Mouse (Mus musculus): Measurements from ENCODE around the gene Macrod2. TPM values are rescaled to one million over a fixed set of nuclear protein-coding genes. Genes with fewer than 3 reads are reported as not detected.
A peak's percentile ranks its signal among the peaks of the same experiment; 100 is the strongest.

Macrod2 gene
- polyA plus RNA-seq, 1 experiment from 2014 or later, result 75.4 TPM

DNA sequence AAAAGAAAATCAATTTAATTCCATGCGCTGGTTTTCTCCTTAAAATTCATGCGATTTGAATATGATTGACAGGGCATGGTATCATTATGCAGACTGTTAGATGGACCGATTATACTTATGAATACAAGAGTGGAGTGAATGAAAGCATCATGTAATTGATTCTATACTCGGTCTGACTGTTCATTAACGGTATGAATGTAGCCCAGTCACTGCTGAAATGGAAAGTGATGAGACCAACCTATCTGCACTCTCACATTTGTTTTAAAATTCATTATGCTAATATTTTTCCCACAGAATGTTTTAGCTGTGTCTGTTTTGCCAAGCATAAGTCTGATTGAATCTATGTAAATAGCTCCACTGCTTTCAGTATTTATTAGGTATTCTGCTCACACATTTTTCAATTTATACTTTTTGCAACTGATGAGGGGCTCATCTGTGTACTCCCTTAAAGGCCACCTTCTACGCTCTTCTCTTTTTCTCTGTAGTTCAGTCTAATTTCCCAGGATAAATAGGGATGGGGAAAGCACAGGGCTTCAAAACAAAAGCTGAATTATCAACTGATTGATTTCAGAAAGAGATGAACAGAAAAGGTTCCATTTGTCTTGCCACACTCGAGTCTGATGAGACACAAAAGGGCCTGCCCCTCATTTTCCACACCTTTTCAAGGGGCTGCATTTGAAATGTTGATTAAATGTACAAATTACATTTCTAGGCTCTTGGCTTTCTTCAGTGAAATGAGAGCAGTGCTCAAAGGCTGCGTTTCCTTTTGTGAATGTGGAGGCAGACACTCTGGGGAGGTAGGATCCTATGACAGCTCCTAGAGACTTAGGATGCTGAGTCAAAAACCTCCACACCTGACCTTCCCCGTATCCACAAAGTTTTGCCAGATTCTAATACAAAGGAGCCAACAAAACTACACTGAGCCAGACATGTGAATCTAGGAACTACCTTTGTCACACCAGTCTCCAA, 1113.1 kb downstream of the Macrod2 start:
- peak; percentile 89 for ATAC-seq
- Histone ChIP-seq H3K9me3 (no peaks in the 10 kb centered on the region), H3K27ac (peak overlapping the region; percentile 19; the same call in 1 of the 2 replicates), H3K4me3 (replicated peaks) (no peak overlapping the region), H3K9ac (replicated peaks) (no peak overlapping the region), H3K4me2 (replicated peaks) (no peak overlapping the region), H3K36me3 (no peaks in the 10 kb centered on the region), H3K4me1 (replicated peaks) (peaks cover 15% of the 10 kb centered on the region), H3K27me3 (no peaks in the 10 kb centered on the region)
- 46% methylated on average over 9 of the region's 9 CpGs for WGBS

DNA sequence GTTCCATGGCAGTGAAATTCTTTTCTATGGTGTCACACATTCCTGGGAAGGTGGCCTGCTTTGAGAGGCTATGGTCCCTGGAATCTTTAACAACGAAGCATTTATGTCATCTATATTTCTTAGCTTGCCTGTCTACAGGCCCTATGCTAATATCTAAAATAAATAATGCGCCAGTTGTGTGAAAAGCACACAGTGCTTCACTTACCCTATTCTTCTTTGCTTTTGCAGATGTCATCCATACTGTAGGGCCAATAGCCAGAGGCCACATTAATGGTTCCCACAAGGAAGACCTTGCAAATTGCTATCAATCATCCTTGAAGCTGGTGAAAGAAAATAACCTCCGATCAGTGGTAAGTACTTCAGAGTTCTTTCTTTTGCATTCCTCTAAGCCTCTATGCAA, 1119.9 kb downstream of the Macrod2 start:
- Histone ChIP-seq H3K36me3 (no peaks in the 10 kb centered on the region), H3K4me1 (replicated peaks) (0 out of 2 replicates have a peak, but pooled peaks cover 3% of the 10 kb centered on the region), H3K9ac (replicated peaks) (no peak overlapping the region), H3K27me3 (no peaks in the 10 kb centered on the region), H3K9me3 (no peaks in the 10 kb centered on the region), H3K27ac (no peak overlapping the region), H3K4me2 (replicated peaks) (no peak overlapping the region), H3K4me3 (replicated peaks) (no peak overlapping the region)
- ATAC-seq, result no peak
- WGBS, result 71% methylated on average over 3 of the region's 3 CpGs

DNA sequence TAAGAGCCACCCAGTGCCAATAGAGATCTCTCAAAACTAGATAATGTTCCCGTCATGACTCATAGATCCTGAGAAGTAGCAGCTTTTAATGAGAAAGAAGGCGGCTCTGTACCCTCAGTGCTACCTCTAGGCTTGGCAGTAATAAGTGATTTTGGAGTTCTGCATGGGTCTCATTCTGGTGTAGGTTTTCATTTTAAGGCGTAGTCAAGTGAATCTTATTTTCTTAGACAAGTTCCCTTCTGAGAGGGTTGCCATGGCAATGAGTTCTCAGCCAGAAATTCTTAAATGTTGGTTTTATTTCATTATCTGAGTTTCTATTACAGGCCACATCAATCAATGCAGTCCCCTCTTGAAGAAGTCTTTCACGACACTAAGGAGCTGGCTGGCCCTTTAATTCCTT, 1127.0 kb downstream of the Macrod2 start:
- 63% methylated on average over 4 of the region's 4 CpGs for WGBS
- no peak for ATAC-seq
- no peaks in the 10 kb centered on the region for H3K4me1 ChIP-seq (replicated peaks)

DNA sequence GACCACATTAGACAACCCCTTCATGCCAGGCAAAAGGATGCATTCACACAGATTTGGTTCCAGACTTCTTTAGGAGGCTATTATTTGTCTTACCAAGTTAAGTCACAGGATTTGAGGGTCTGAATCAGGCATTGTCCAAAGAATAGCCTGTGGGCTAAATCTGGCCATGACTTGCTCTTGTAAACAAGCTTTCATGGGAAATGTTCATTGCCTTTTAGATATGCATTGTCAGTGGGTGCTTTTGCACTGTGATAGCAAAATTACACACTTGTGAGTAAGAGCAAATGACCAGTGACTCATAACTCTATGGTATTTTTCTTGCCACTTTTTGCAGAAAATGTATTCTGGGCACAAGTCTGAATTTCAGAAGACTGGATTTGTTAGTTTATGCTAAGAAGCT, 1150.8 kb downstream of the Macrod2 start:
- no peak overlapping the region for H3K4me2 ChIP-seq (replicated peaks)
- H3K27me3 ChIP-seq, result no peaks in the 10 kb centered on the region
- no peak for ATAC-seq
- H3K9ac ChIP-seq (replicated peaks), result no peak overlapping the region
- no peaks in the 10 kb centered on the region for H3K36me3 ChIP-seq
- H3K9me3 ChIP-seq, result no peaks in the 10 kb centered on the region
- H3K4me1 ChIP-seq (replicated peaks), result no peaks in the 10 kb centered on the region
- H3K27ac ChIP-seq, result no peak overlapping the region
- no peak overlapping the region for H3K4me3 ChIP-seq (replicated peaks)

More for the DNA sequence above, 1127.0 kb downstream of the Macrod2 start:
- Histone ChIP-seq H3K9ac (replicated peaks) (no peak overlapping the region), H3K36me3 (no peaks in the 10 kb centered on the region), H3K27ac (no peak overlapping the region), H3K4me3 (replicated peaks) (no peak overlapping the region), H3K27me3 (no peaks in the 10 kb centered on the region), H3K9me3 (no peaks in the 10 kb centered on the region), H3K4me2 (replicated peaks) (no peak overlapping the region)

DNA sequence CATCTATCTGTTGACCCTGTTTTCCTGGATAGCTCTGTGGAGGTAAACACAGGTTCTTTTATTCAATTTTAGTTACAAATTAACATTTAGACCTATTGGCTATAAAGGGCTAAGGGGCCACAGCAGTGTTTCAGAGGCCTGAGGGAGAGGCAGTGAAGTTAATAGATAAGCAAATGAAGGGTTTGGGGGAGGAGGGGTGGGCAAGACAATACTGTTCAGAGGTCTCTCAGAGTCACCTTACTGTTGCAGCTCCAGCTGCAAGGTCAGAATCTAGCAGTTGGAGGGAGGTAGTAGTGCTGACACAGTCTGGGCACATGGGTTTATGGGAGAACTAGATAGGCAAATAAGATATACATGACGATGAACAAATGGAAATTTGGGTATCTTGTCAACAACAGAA, 1156.6 kb downstream of the Macrod2 start:
- ATAC-seq, result no peak
- no peaks in the 10 kb centered on the region for H3K9me3 ChIP-seq

DNA sequence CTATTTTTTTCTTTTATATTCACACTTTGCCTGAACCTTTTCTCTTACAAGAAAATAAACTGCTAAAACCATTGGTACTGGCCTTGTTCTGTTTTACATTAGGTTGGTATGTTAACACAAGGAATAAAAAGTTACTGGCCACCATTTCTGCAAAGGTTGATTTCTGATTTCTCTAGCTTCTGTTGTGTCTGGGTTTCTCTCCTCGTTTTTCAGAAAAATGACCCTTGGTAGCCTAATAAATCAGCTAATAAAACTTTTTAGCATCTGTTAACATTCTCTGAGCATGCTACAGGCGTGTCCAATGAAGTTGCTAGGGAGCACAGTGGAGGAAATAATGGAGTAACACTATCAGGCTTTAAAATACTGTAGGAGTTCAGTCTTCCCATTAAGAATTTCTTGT, 1161.6 kb downstream of the Macrod2 start:
- H3K27ac ChIP-seq, result no peak overlapping the region
- WGBS, result 85% methylated on average over 2 of the region's 2 CpGs
- no peaks in the 10 kb centered on the region for H3K9me3 ChIP-seq
- no peaks in the 10 kb centered on the region for H3K36me3 ChIP-seq
- no peak overlapping the region for H3K4me3 ChIP-seq (replicated peaks)
- ATAC-seq, result no peak
- no peak overlapping the region for H3K4me2 ChIP-seq (replicated peaks)
- H3K27me3 ChIP-seq, result no peaks in the 10 kb centered on the region
- no peaks in the 10 kb centered on the region for H3K4me1 ChIP-seq (replicated peaks)
- H3K9ac ChIP-seq (replicated peaks), result no peak overlapping the region

More for the DNA sequence above, 1156.6 kb downstream of the Macrod2 start:
- Histone ChIP-seq H3K4me2 (replicated peaks) (no peak overlapping the region), H3K36me3 (no peaks in the 10 kb centered on the region), H3K27me3 (no peaks in the 10 kb centered on the region), H3K4me3 (replicated peaks) (no peak overlapping the region), H3K4me1 (replicated peaks) (no peaks in the 10 kb centered on the region), H3K27ac (no peak overlapping the region), H3K9ac (replicated peaks) (no peak overlapping the region)
- 95% methylated on average over 1 of the region's 1 CpGs for WGBS

DNA sequence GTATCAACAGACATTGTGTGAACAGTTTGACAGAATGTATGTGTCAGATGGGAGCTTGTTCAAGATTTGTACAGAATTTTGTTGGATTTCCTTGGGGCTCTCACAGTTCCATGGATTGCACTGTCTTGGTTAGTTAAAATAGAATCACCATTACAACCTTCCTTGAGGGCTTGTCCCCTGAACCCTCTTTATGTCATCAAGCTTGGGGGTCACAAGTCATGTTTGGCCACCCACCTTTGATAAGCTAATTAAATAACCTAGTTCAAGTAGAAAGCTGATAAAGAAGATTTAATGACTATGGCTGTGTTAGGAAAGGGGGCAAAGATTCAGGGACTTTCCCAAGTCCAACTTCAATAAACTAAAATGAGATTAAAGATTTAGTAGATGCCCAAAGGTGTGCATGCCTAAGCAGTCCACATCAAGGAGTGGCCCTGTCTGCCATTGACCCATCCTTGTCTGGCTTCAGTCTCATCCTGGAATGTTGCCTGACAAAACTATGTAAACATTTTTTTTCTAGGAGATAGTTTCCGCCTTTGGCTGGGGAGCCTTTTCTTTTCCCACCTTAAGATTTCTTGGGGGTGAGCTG, 1163.2 kb downstream of the Macrod2 start:
- H3K9ac ChIP-seq (replicated peaks), result no peak overlapping the region
- no peak overlapping the region for H3K27ac ChIP-seq
- no peaks in the 10 kb centered on the region for H3K27me3 ChIP-seq
- H3K36me3 ChIP-seq, result no peaks in the 10 kb centered on the region
- H3K4me2 ChIP-seq (replicated peaks), result no peak overlapping the region
- 95% methylated on average over 1 of the region's 1 CpGs for WGBS
- ATAC-seq, result no peak
- H3K4me1 ChIP-seq (replicated peaks), result no peaks in the 10 kb centered on the region
- H3K4me3 ChIP-seq (replicated peaks), result no peak overlapping the region
- no peaks in the 10 kb centered on the region for H3K9me3 ChIP-seq

DNA sequence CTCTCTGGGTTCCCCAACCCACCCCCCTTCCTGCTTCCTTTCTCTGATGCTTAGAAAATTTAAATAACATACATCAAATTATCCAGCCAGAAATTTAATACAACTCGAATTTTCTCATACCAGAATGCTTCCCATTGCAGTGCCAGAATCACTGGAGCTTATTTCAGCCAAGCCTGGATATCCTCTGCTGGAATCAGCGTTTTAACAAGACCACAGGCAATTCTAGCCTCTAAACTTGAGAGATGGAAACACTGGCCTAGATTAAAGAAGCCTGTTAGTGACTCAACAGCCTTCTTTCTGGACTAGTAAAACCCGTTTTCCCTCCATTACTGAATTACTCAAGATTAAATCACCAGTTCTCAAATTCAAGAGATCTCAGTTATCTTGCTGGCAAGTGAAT, 1170.9 kb downstream of the Macrod2 start:
- Histone ChIP-seq H3K27me3 (no peaks in the 10 kb centered on the region), H3K4me1 (replicated peaks) (no peaks in the 10 kb centered on the region), H3K9me3 (no peaks in the 10 kb centered on the region), H3K4me3 (replicated peaks) (no peak overlapping the region), H3K9ac (replicated peaks) (no peak overlapping the region), H3K36me3 (no peaks in the 10 kb centered on the region), H3K4me2 (replicated peaks) (no peak overlapping the region), H3K27ac (no peak overlapping the region)
- 66% methylated on average over 3 of the region's 3 CpGs for WGBS
- ATAC-seq, result no peak

DNA sequence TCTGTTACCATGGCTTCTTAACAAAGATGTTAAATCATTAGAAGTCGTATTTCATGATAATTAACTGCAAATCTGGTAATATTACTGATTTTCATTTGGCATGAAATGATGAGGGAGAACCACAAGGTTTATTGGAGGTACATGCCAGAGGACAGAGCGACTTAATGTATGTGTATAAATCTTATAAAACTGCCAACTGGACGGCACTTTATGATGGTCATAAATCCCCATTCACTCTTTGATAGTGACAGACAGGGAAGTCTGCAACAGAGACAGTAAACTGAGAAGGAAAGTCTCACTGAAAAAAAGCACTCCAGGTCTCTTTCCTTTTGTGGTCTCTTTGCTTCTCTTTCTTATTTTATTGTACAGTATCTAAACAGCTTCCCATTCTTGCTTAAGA, 1176.3 kb downstream of the Macrod2 start:
- 78% methylated on average over 3 of the region's 3 CpGs for WGBS
- Histone ChIP-seq H3K4me2 (replicated peaks) (no peak overlapping the region), H3K27me3 (no peaks in the 10 kb centered on the region), H3K4me3 (replicated peaks) (no peak overlapping the region), H3K9me3 (no peaks in the 10 kb centered on the region), H3K27ac (no peak overlapping the region), H3K4me1 (replicated peaks) (no peaks in the 10 kb centered on the region), H3K36me3 (no peaks in the 10 kb centered on the region), H3K9ac (replicated peaks) (no peak overlapping the region)
- ATAC-seq, result no peak

DNA sequence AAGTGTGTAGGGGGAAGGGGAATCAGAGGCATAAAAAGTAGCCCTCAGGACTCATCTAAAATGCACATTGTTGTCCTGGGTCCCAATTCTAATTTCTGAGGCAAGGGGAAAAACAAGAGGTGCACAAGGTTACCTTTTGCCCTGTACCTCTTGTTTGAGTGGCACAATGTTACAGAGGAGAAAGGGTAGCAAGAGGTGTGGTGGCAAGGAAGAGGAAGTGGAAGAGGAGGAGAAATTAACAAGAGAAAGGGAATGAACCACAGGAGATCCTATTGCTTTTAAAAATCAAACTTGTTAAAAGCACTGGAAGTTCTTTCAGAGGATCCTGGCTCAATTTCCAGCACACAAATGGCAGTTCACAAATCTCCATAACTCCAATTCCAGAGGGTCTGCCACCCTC, 1183.1 kb downstream of the Macrod2 start:
- no peak overlapping the region for H3K4me2 ChIP-seq (replicated peaks)
- ATAC-seq, result no peak
- H3K27ac ChIP-seq, result no peak overlapping the region
- no peak overlapping the region for H3K9ac ChIP-seq (replicated peaks)
- H3K36me3 ChIP-seq, result no peaks in the 10 kb centered on the region
- H3K9me3 ChIP-seq, result no peaks in the 10 kb centered on the region
- H3K27me3 ChIP-seq, result no peaks in the 10 kb centered on the region
- H3K4me1 ChIP-seq (replicated peaks), result peaks cover 5% of the 10 kb centered on the region
- H3K4me3 ChIP-seq (replicated peaks), result no peak overlapping the region

DNA sequence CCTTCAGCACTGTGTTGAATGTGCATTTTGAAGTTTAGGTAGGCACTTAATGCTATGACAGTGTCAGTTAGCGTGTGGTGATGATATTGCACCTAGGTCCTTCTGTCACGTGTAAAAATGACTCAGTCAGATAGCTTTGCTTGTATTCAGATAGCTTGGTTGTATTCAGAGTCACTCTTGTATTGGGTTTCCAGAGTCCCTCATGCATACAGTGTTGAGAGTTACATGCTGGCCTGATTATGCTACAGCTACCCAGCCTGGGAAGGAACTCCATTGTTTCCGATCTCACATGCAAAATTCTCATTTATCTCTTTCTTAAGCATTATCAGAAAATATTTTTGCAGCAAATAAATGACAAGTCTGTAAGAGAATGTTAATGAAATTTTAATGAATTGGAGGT, 1187.3 kb downstream of the Macrod2 start:
- ATAC-seq, result no peak

DNA sequence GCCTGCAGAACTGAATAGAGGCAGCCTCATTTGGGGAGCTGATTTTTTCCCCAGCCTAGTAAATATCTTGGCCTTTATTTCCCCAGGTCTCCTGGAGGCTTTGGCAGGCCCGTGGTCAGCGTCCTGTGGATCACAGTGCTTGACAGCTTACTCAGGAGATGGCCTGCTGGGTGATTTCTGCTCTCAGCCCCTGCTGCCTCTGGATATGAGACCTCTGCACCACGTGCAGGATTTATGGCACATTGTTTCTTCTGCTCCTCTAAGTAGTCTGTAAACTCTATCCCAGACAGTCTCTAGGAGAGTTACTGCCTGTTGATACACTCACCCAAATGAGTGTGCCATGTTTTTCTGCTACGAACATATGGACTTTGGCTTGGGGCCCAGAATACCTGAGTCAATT, 1187.8 kb downstream of the Macrod2 start:
- no peak for ATAC-seq
- no peak overlapping the region for H3K4me3 ChIP-seq (replicated peaks)
- 18% methylated on average over 4 of the region's 4 CpGs for WGBS

More for the DNA sequence above, 1187.3 kb downstream of the Macrod2 start:
- Histone ChIP-seq H3K9ac (replicated peaks) (no peak overlapping the region), H3K4me2 (replicated peaks) (no peak overlapping the region), H3K27ac (no peak overlapping the region), H3K36me3 (no peaks in the 10 kb centered on the region), H3K4me3 (replicated peaks) (no peak overlapping the region), H3K9me3 (no peaks in the 10 kb centered on the region), H3K4me1 (replicated peaks) (peaks cover 9% of the 10 kb centered on the region), H3K27me3 (no peaks in the 10 kb centered on the region)
- 69% methylated on average over 3 of the region's 3 CpGs for WGBS

More for the DNA sequence above, 1187.8 kb downstream of the Macrod2 start:
- 0 out of 2 replicates have a peak overlapping the region, but pooled peaks have one; percentile 3 for H3K27ac ChIP-seq
- H3K9ac ChIP-seq (replicated peaks), result no peak overlapping the region
- no peaks in the 10 kb centered on the region for H3K9me3 ChIP-seq
- peaks cover 9% of the 10 kb centered on the region for H3K4me1 ChIP-seq (replicated peaks)
- no peaks in the 10 kb centered on the region for H3K27me3 ChIP-seq
- H3K36me3 ChIP-seq, result no peaks in the 10 kb centered on the region
- H3K4me2 ChIP-seq (replicated peaks), result no peak overlapping the region
